Mouse (Mus musculus) myocyte (in vitro differentiated cells): ENCODE measurements around the gene Wdr11. TPM values are rescaled to one million over a fixed set of nuclear protein-coding genes. Genes with fewer than 3 reads are reported as not detected.

ENCODE experiments used
- H3K27me3 ChIP-seq: one replicate; pipeline ENCODE4 v1.6.1; 2011; ENCODE audit not compliant: control insufficient read depth, insufficient read depth, insufficient read length
- H3K36me3 ChIP-seq: one replicate; pipeline ENCODE4 v1.6.1; 2011; ENCODE audit not compliant: control insufficient read depth, insufficient read depth
- H3K4me2 ChIP-seq: one replicate; pipeline ENCODE4 v1.6.1; 2011; ENCODE audit warnings: low read depth, control low read depth
- H3K4me3 ChIP-seq: one replicate; pipeline ENCODE4 v1.5.1; 2011; ENCODE audit warnings: mild to moderate bottlenecking, control low read depth, moderate library complexity
- H3K79me2 ChIP-seq: one replicate; pipeline ENCODE4 v1.6.1; 2011; ENCODE audit not compliant: control insufficient read depth, insufficient read depth
- H3ac ChIP-seq: one replicate; pipeline ENCODE4 v1.6.1; 2011; ENCODE audit not compliant: control insufficient read depth, insufficient read length
- CEBPB ChIP-seq: IDR thresholded peaks from 2 replicates; pipeline ENCODE4 v1.6.1; 2011; ENCODE audit warnings: mild to moderate bottlenecking, moderate library complexity; ENCODE audit not compliant: poor library complexity, insufficient read depth, severe bottlenecking
- E2F4 ChIP-seq: IDR thresholded peaks from one replicate; pipeline ENCODE4 v1.6.1; 2011; ENCODE audit warnings: mild to moderate bottlenecking, control low read depth, moderate library complexity; ENCODE audit not compliant: insufficient read depth
- MAX ChIP-seq: IDR thresholded peaks from one replicate; pipeline ENCODE4 v1.6.1; 2011; ENCODE audit warnings: low read depth, mild to moderate bottlenecking, control low read depth
- MYOD1 ChIP-seq, 3 experiments: IDR thresholded peaks; one replicate each; pipeline ENCODE4 v1.6.1; 2011; ENCODE audit warnings: control low read depth in 2 of 3, low read depth in 2 of 3, mild to moderate bottlenecking in 2 of 3, moderate library complexity in 1 of 3; ENCODE audit not compliant: insufficient read length in 2 of 3, control insufficient read depth in 1 of 3
- MYOG ChIP-seq, 3 experiments: IDR thresholded peaks; one replicate each; pipeline ENCODE4 v1.6.1; 2011; ENCODE audit warnings: control low read depth in 2 of 3, low read depth in 2 of 3, mild to moderate bottlenecking in 2 of 3; ENCODE audit not compliant: insufficient read length in 2 of 3, control insufficient read depth in 1 of 3, insufficient read depth in 1 of 3
- POLR2A ChIP-seq: IDR thresholded peaks from one replicate; pipeline ENCODE4 v1.6.1; 2011; ENCODE audit warnings: low read depth, mild to moderate bottlenecking, control low read depth, moderate library complexity; ENCODE audit not compliant: insufficient read length
- POLR2AphosphoS2 ChIP-seq: IDR thresholded peaks from one replicate; pipeline ENCODE4 v1.6.1; 2011; ENCODE audit warnings: low read depth, control low read depth; ENCODE audit not compliant: insufficient read length
- REST ChIP-seq: IDR thresholded peaks from one replicate; pipeline ENCODE4 v1.6.1; 2011; ENCODE audit warnings: mild to moderate bottlenecking, control low read depth, moderate library complexity; ENCODE audit not compliant: insufficient read depth, insufficient read length
- SRF ChIP-seq: IDR thresholded peaks from one replicate; pipeline ENCODE4 v1.6.1; 2011; ENCODE audit warnings: low read depth; ENCODE audit not compliant: control insufficient read depth, insufficient read length
- TCF12 ChIP-seq: IDR thresholded peaks from one replicate; pipeline ENCODE4 v1.6.1; 2011; ENCODE audit warnings: mild to moderate bottlenecking, control low read depth; ENCODE audit not compliant: poor library complexity, insufficient read depth, severe bottlenecking
- TCF3 ChIP-seq: IDR thresholded peaks from one replicate; pipeline ENCODE4 v1.6.1; 2011; ENCODE audit warnings: low read depth, control low read depth; ENCODE audit not compliant: insufficient read length
- USF1 ChIP-seq: IDR thresholded peaks from one replicate; pipeline ENCODE4 v1.6.1; 2011; ENCODE audit warnings: low read depth, mild to moderate bottlenecking, control low read depth, moderate library complexity
- polyA plus RNA-seq: library from polyadenylated mRNA; unstranded; fragments of >200 nt; fragmentation: generic; extraction: Trizol; gene quantifications from one replicate; pipeline ENCODE4 v1.2.1, GENCODE M21; 2012; ENCODE audit warnings: missing spikeins

Gene Wdr11
- polyA plus RNA-seq, 1 experiment, result 15.5 TPM

- Histone ChIP-seq H3ac (no peak overlapping the region), H3K36me3 (no peaks in the 10 kb centered on the region), H3K79me2 (no peaks in the 10 kb centered on the region), H3K4me2 (no peak overlapping the region), H3K27me3 (no peaks in the 10 kb centered on the region), H3K4me3 (no peak overlapping the region)
- no peak for TF ChIP-seq MAX
- TF ChIP-seq POLR2AphosphoS2, result no peak
- no peak for TF ChIP-seq REST
- no peak for TF ChIP-seq POLR2A
- no peak for TF ChIP-seq TCF3
- TF ChIP-seq E2F4, result no peak
- TF ChIP-seq SRF, result no peak
- TF ChIP-seq TCF12, result no peak
- TF ChIP-seq MYOG (IDR thresholded peaks at IDR 0.05; ENCODE audit: control insufficient read depth in 1 of 3, insufficient read depth in 1 of 3, insufficient read length in 2 of 3, low read depth in 2 of 3), result no peak
- no peak for TF ChIP-seq CEBPB
- TF ChIP-seq MYOD1 (IDR thresholded peaks at IDR 0.05; ENCODE audit: control insufficient read depth in 1 of 3, insufficient read length in 2 of 3, low read depth in 2 of 3), result no peak
- TF ChIP-seq USF1, result no peak
Measured at GRCm38 (mm10) chr7:129685326-129685725, 93.7 kb downstream of the Wdr11 start.
